Mouse (Mus musculus) heart, adult 18-20 months (tissue): ENCODE measurements at regions not wholly inside any gene's neighbourhood (a gene's known extent, or its start where the extent isn't known, plus 50 kb on each side); places are given as distances from the start of the nearest gene placed in this dataset.
A peak's percentile ranks its signal among the peaks of the same experiment; 100 is the strongest.

ENCODE experiments used
- DNase-seq, 2 experiments: peaks; one replicate each; pipeline ENCODE4 v3.0.0; 2021 to 2022; ENCODE audit warnings: mixed read lengths in 1 of 2

DNA sequence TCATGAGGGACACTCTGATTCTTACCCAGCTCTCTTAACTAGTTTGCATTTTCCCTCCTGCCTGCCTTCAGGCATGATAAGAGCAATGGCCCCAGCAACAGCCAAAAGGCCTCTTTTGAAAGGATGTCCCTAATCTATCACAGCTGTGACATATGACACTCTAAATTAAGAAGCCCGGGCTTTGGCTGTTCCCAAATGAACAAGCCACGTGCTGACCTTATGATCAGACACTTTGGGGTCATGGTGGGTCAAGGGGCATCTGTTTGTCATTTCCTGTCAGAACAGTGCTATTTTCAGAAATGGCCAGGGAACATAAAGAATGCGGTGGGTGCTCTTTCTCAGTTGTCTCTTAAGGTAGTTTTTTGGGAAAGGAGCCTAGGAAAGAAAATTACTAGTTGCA lies 463.5 kb downstream of the Slc4a3 start:
- DNase-seq = peak; percentile 79 to 83

DNA sequence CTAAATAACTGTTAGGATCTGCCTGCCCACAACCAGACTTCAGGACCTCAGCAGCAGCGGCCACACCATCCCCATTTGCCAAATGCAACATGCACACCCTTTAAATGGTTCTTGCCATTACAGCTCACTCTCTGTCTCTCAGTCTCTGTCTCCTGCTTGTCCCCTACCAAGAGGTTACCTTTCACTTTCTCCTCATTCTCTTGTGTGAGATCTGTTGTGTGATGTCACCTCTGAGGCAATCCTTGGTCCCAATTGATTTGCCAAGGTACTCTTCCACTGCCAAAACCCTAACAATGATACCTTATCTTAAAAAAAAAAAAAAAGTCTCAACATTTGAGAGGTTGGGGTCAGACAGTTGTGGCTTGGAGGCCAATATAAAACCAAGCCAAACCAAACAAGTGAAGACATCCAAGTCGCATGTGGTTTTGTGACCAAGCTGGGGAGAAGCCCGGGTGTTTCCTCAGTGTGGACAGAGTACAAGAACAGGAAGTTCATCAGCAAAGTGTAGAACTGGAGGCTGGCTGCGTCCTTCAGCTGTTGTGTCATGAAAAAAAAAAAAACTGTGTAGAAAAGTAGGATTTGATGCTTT lies 464.2 kb downstream of the Slc4a3 start:
- DNase-seq = peak; percentile 59 to 71

DNA sequence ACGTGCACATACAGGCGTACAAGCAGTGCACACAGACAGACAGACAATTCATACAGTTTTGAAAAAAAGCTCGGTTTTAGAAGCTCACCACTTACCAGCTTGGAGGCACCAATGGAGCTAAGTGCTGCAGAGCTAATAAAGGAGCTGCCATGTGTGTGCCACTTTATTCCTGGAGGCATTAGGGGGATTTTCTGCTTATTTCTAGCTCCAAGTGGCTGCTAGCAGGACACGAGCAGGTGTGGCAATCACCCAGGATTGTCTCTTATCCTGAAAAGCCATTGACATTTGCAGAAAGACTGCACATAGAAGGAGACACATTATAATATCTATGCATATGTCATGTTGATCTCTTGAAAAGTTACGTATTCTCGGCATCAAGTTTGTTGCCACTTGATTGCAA lies 472.5 kb downstream of the Slc4a3 start:
- DNase-seq = no peak

DNA sequence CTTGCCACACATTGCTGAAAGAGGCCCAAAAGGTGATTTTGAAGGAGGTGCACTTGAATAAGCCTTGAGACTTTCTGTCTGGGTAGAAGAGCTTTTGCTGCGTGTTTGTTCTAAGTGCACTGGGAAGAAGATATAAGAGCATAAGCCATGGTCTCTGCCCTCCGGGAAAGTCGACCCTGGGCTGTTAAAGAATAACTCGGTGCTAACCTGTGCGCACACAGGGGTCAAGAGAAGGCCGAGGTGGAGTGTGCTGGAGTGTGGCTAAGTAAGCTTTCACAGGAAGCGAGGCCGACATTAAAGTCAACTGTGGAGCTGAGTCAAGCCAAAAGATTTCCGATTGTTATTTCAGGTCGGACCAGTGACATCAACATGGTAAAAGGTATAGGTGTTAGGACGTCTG lies 473.0 kb downstream of the Slc4a3 start:
- DNase-seq = no peak

DNA sequence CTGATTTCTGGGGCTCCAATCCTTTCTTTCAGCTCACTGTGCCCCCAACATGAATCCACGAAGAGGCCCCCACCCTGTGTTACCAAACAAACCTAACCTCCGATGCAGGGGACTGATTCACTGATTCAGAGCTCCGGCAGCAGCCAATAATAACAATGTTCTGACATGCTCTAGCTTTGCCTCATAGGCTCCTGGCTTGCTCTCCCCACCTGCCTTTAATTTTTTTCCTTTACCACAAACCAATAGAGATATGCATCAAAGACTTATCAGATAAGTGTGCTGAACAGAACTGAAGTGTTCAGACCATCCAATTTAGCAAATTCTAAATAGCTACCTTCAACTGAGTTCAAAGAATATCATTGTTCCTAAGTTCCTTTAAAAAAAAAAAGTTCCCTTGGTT lies 478.6 kb downstream of the Slc4a3 start:
- no peak for DNase-seq

GRCm38 (mm10) chr1:76025389-76025788 lies 479.3 kb downstream of the Slc4a3 start:
- no peak for DNase-seq

GRCm38 (mm10) chr1:76029059-76029458 lies 483.0 kb downstream of the Slc4a3 start:
- no peak for DNase-seq

- peak; percentile 47 to 51 for DNase-seq
Observed at GRCm38 (mm10) chr1:76031171-76031922, 485.3 kb downstream of the Slc4a3 start.

GRCm38 (mm10) chr1:76031923-76032285 lies 485.8 kb downstream of the Slc4a3 start:
- DNase-seq = no peak

- no peak for DNase-seq
Observed at GRCm38 (mm10) chr1:76032626-76033025, 486.6 kb downstream of the Slc4a3 start.

DNA sequence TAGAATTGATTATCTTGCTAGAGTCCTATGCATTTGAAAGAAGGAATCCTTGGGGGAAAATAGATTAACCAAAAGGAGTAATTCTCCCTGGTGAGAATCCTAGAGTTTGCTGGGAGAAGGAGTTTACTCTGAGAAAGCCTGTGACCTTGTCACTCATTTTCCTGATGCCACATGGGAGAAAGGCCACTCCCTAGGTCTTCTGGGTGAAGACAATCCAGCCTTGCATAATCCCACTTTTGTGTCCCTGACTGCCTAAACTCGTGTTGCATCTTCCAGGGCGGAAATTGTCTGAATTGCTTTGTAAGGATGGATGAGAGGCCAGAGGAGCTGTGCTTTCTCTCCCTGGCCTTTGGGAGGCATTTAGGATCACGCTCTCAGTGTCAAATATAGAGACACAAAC lies 490.2 kb downstream of the Slc4a3 start:
- no peak for DNase-seq

DNA sequence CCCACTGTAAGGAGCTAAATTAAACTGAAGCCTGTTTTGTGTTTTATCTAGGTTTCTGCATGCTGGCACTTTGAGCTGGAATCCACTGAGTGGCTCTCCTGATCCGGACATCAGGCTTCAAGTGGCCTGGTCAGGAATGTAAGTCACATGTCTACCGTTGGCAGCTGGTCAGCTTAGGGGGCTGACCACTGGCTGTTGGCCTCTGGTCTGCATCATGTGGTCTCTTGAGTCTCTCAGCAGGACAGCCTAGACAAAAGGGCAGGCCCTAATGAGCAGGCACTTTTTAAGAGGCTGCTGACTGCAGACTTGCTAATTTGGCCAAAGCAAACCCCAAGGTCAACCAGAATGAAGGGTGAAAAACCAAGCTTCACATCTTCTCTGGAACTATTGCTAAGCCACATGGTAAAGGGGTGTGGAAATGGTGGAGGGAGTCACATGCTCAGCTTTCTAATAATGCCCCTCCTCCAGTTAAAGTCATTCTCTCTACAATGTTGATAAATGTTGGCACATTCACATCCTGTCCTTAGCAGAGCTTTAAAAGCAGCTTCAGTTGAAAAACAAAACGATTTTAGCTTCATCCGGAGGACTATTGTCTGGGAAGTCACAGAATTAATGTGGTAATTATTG lies 493.1 kb downstream of the Slc4a3 start:
- peak; percentile 86 to 91 for DNase-seq

DNA sequence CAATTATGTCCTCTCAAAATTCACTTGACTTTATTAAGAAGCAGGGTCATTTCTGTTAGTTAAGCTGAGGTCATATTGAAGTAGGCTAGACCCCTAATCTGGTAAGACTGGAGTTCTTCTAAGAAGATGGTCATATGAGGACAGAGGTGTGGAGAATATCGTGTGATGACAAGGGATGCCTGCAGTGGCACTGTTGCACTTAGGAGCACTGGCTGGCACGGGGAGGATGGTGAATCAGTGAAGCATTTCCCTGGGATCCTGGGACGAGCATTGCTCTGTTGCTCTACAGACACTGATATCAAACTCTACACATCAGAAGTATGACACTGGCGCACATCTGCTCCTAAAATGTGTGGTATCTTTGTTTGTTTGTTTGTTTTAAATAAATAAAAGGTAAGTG lies 493.6 kb downstream of the Slc4a3 start:
- DNase-seq = no peak

DNA sequence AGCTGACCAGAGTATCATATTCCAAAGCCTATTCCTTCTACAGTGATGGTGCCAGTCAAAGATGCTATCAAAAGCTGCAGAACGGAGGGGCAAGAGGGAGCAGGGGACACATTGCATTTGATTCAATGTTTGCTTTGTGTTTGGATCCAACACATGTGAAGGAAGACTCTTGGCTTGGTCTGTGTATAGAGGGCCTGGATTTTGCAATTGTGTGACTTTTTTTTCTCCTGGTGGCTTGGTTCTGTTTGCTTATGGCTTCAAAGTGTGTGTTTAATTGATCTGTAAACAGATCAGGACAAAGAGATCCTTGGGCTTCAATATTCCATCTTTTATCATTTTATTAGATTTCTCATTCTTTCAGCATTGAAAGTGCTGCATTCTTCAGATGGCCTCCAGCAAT lies 504.2 kb downstream of the Slc4a3 start:
- no peak for DNase-seq

- DNase-seq = no peak
Observed at GRCm38 (mm10) chr1:76053378-76054171, 507.5 kb downstream of the Slc4a3 start.

DNA sequence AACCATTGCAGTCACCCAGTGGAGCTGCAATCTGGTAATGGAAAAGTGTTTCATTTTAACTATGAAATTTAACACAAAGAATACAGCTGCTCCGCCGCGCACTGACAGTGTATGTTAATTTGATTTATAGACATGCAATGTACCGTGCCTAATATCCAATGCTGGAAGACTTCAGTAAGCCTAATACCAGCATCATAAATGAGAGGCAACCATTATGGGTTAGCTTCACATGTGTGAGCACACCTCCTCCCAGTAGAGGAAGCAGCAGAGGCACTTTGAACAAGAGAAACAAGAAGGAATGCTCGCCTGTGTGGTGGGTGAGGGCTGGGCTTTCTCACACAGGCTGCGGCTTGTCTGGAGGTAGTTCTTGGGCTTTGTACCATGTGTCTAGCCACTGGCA lies 519.7 kb downstream of the Slc4a3 start:
- no peak for DNase-seq

DNA sequence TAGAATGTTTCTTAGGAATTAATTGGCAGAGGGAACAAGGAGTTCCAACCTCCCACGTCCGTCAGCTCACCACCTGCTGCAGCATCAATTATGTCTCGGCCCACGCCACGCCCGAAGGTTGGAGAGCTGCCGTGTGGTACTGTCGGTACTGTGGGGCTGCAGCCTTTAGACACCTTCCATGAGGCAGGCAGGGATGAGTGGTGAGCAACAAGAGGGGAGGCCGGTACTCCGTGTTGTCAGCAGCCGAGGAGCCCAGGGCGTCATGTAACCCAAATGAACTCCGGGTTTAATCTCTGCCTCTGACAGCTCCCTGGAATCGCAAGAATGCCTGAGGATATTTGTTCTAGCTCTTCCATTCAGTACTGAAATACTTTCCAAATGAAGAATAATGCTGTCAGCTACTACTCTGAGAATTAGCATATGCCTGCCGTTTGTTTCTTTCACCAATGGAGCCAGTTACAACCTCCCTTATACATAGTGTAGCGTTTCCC lies 524.8 kb downstream of the Slc4a3 start:
- peak; percentile 15 to 36 for DNase-seq

- no peak for DNase-seq
Observed at GRCm38 (mm10) chr1:76075213-76075612, 529.1 kb downstream of the Slc4a3 start.

- no peak for DNase-seq
Observed at GRCm38 (mm10) chr1:76075685-76076455, 529.8 kb downstream of the Slc4a3 start.

GRCm38 (mm10) chr1:76080241-76080640 lies 534.2 kb downstream of the Slc4a3 start:
- DNase-seq = no peak

GRCm38 (mm10) chr1:76081700-76082099 lies 535.6 kb downstream of the Slc4a3 start:
- DNase-seq = no peak
